Mouse (Mus musculus) lung, embryonic 14.5 days (tissue): ENCODE results near the gene Slc29a3. TPM values are rescaled to one million over a fixed set of nuclear protein-coding genes. Genes with fewer than 3 reads are reported as not detected.

Experiments
- ATAC-seq: fragments of 200-750 bp; cut with Nextera tagmentation; 2 replicates; pipeline ENCODE4 v1.8.0; 2017; ENCODE audit warnings: mild to moderate bottlenecking, moderate TSS enrichment, moderate library complexity; ENCODE audit not compliant: insufficient read depth
- DNase-seq: peaks from one replicate; pipeline ENCODE4 v3.0.0-alpha.2; 2015
- H3K27ac ChIP-seq: fragments of 300-500 bp; sonication (generic); 2 replicates; pipeline ENCODE4 v1.5.1; 2014; ENCODE audit warnings: low read depth, mild to moderate bottlenecking, moderate library complexity
- H3K27me3 ChIP-seq: fragments of 300-500 bp; sonication (generic); 2 replicates; pipeline ENCODE4 v1.6.1; 2014; ENCODE audit warnings: low read length, control low read depth; ENCODE audit not compliant: insufficient read depth
- H3K36me3 ChIP-seq: fragments of 300-500 bp; sonication (generic); 2 replicates; pipeline ENCODE4 v1.6.1; 2014; ENCODE audit warnings: control low read depth; ENCODE audit not compliant: insufficient read depth
- H3K4me1 ChIP-seq: fragments of 300-500 bp; sonication (generic); 2 replicates; pipeline ENCODE4 v1.6.1; 2014; ENCODE audit warnings: antibody characterized with exemption, control low read depth; ENCODE audit not compliant: insufficient read depth
- H3K4me2 ChIP-seq: fragments of 300-500 bp; sonication (generic); 2 replicates; pipeline ENCODE4 v1.6.1; 2014; ENCODE audit warnings: mild to moderate bottlenecking
- H3K4me3 ChIP-seq: fragments of 300-500 bp; sonication (generic); 2 replicates; pipeline ENCODE4 v1.5.1; 2014; ENCODE audit warnings: low read depth, low read length
- H3K9ac ChIP-seq: fragments of 300-500 bp; sonication (generic); 2 replicates; pipeline ENCODE4 v1.6.1; 2014
- H3K9me3 ChIP-seq: fragments of 300-500 bp; sonication (generic); 2 replicates; pipeline ENCODE4 v1.6.1; 2016; ENCODE audit warnings: low read depth, low read length, control low read depth
- CTCF ChIP-seq: IDR thresholded peaks from 2 replicates; pipeline ENCODE4 v1.5.1; 2016; ENCODE audit warnings: antibody characterized with exemption, low read depth
- WGBS: fragments of 180-500 bp; shearing (Covaris S2); extraction: QIAGEN DNeasy Blood & Tissue Kit; methylation state at CpG from one replicate; pipeline ENCODE4 v1.1.7; 2014; 5-methylcytosine and 5-hydroxymethylcytosine counted together
- polyA plus RNA-seq: library from polyadenylated mRNA; unstranded; fragments of >200 nt; fragmentation: Nextera tagmentation; extraction: Ambion mirVana; gene quantifications from 2 replicates; pipeline ENCODE4 v1.2.1, GENCODE M21; 2014

The Slc29a3 gene
- polyA plus RNA-seq, result 7.4 and 9.0 TPM in 2 replicates

DNA sequence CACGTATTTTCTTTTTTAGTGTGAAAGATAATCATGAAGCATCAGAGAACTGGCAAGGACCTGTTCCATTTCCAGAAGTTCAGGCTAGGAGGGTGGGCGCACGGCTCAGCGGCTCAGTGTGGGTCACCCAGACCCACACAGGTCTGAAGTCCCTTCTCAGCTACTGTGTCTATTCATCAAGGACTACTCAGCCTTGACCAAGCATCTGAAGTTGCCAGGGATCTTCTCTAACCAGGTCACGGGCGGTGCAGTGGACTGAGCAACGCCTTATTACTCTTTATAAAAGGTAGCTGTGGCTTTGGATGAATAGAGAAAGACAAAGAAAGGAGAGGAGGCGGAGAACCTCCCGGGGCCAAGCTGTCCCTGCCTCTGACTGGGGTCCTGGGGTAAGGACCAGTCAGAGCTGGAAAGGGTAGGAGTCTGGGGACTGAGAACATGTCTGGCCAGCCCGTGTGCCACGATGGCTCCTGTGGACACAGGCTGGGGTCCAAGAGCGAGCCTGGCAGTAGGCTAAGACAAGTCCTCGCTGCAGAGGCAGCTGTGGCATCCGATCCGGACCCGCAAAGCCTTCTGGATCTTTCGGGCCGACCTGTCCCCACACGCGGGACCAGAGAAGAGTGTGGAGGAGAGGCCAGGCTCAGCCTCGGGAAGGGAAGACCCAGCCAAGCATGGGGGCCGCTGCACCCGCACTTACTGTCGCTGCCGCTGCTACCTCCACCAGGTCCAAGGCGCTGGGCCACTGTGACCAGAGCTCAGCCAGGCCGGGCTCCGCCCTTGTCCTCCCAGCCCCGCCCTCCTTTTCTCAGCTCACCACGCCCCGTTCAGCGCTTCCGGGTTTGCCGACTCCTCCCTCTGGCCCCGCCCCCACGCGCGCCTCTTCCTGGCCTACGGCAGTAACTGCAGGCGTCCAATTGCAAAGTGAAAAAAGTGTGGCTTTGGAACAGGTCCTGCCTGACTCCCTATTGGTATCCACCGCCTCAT, at the start of gene Slc29a3:
TSS of gene Slc29a3 (minus strand) at position 755 of the 981 bp plus-strand sequence.
- H3K9ac ChIP-seq, result peak within 1 kb of the TSS; percentile 75
- DNase-seq, result peak; percentile 97
- peaks cover 6% of the 10 kb centered on the region; the same call in 1 of the 2 replicates for H3K4me1 ChIP-seq
- no peaks in the 10 kb centered on the region for H3K27me3 ChIP-seq
- ATAC-seq, result peak; percentile 94
- WGBS, result 10% methylated on average over 41 of the region's 41 CpGs
- no peaks in the 10 kb centered on the region for H3K9me3 ChIP-seq
- peak; percentile 66 for TF ChIP-seq CTCF
- peaks cover 5% of the 10 kb centered on the region; the same call in 1 of the 2 replicates for H3K36me3 ChIP-seq
- peak within 1 kb of the TSS; percentile 64 for H3K4me3 ChIP-seq
- peak within 1 kb of the TSS; percentile 63; the same call in 1 of the 2 replicates for H3K27ac ChIP-seq
- peak within 1 kb of the TSS; percentile 75 for H3K4me2 ChIP-seq

DNA sequence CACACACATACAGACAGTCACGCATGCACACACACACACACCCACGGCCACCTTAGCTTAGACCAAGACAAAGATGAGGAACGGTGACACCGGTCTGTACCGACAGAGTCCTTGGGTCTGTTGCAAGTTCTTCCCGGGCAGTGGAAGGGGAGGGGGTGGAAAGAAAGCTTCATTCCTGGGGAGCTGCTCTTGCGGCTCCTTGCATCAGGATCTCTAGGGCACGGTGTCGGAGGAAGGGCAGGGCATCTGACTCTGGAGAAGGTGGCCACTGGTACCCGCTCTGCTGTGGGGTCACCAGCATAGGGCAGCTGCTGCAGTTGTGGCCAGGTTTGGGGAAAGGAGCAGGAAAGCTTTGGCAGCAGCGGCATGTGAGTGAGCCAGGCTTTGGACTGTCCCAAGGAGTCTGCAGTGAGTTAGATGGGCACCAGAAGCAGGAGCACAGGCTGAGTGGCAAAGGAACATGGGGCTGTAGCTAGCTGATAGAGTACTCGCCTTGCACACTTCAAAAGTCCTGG, 49.4 kb upstream of the Slc29a3 start:
- 57% methylated on average over 12 of the region's 12 CpGs for WGBS
- H3K9ac ChIP-seq, result no peak overlapping the region
- H3K36me3 ChIP-seq, result no peaks in the 10 kb centered on the region
- H3K9me3 ChIP-seq, result no peaks in the 10 kb centered on the region
- H3K4me3 ChIP-seq, result no peak overlapping the region
- no peak overlapping the region for H3K27ac ChIP-seq
- peaks cover 33% of the 10 kb centered on the region for H3K4me1 ChIP-seq
- ATAC-seq (no peak), DNase-seq (no peak)
- no peaks in the 10 kb centered on the region for H3K27me3 ChIP-seq
- no peak for TF ChIP-seq CTCF
- no peak overlapping the region for H3K4me2 ChIP-seq

- peaks cover 33% of the 10 kb centered on the region for H3K4me1 ChIP-seq
- H3K9ac ChIP-seq, result no peak overlapping the region
Measured at GRCm38 (mm10) chr10:60801168-60801897, 48.7 kb upstream of the Slc29a3 start.

DNA sequence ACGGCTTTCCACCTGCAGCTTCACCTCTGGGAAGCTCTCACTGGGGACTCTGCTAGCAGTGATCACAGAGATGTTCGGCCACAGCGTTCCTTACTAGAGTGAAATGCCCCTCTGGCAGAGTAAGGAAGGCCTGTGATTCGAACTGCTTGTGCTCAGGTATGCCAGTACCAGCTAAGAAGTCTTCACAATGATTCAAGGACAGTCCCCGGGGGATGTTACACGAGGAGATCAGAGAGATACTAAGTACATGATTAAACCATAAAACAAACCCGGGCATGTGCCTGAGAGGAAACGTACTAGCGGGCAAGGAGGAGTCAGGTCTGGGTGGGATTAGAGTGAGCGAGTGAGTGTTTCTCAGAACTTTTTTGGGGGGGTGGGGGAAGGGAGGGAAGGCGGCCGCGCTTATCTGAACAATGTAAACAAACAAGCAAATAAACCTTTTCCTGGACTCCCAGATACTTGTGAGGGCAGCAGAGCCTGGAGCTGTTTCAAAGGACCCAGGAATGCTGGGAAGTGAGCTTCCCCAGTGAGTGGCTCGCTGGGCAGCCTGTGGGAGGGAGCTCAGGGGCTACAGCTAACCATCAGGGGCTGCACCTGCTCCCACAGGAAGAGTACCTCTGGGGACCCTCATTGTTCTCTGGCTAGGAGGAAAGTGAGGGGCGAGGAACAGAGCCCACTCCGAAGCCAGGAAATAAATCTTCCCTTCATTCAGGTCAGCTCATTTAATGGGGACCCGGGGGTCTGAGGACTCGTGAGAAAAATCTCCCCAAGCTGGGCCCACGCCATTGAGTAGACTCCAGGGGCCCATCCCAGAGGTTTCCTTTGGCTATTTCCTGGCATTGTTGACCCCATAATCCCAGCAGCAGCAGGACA, 47.9 kb upstream of the Slc29a3 start:
- DNase-seq (peak; percentile 42), ATAC-seq (no peak)
- 12% methylated on average over 19 of the region's 19 CpGs for WGBS
- no peak for TF ChIP-seq CTCF
- Histone ChIP-seq H3K36me3 (no peaks in the 10 kb centered on the region), H3K9ac (no peak overlapping the region; the same call in 1 of the 2 replicates), H3K4me2 (0 out of 2 replicates have a peak overlapping the region, but pooled peaks have one; percentile 15), H3K4me3 (no peak overlapping the region), H3K4me1 (peaks cover 26% of the 10 kb centered on the region), H3K27ac (no peak overlapping the region), H3K27me3 (no peaks in the 10 kb centered on the region), H3K9me3 (no peaks in the 10 kb centered on the region)

More at GRCm38 (mm10) chr10:60801168-60801897, 48.7 kb upstream of the Slc29a3 start:
- DNase-seq, result no peak
- 0 out of 2 replicates have a peak overlapping the region, but pooled peaks have one; percentile 15 for H3K4me2 ChIP-seq
- H3K36me3 ChIP-seq, result no peaks in the 10 kb centered on the region
- H3K4me3 ChIP-seq, result no peak overlapping the region
- no peaks in the 10 kb centered on the region for H3K27me3 ChIP-seq
- WGBS, result 35% methylated on average over 11 of the region's 11 CpGs
- H3K9me3 ChIP-seq, result no peaks in the 10 kb centered on the region
- ATAC-seq, result no peak
- TF ChIP-seq CTCF, result no peak
- H3K27ac ChIP-seq, result no peak overlapping the region

DNA sequence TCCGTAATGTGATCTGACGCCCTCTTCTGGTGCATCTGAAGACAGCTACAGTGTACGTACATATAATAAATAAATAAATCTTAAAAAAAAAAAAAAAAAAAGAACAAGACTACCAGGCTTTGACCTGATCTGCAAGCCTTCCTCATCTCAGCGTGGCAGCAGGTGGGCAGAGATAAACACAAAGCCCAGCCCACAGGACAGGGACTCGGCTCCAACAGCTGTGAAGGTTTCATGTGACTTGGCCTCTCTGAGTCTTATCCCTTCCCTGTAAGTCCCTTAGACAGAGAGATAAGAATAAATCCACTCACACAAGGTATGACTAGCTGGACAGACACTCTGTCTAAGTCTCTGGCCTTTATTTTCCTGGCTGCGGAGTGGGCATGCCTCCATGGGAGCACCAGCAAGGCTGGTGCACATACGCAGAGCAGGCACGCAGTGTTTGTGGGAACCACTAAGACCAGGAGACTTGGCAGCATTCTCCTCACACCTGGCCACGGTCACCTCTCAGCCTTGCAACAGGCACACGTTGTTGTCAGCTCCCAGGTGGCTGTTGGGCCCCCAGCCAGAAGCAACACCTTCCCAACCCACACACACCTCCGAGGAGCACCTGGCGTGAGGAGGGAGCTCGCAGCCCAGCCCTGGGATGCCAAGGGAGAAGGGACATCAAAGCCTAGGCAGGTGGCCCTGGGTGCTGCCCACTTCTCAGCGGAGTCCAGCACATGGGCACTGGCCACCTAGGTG, 45.3 kb upstream of the Slc29a3 start:
- TF ChIP-seq CTCF, result no peak
- Histone ChIP-seq H3K9ac (no peak overlapping the region), H3K9me3 (no peaks in the 10 kb centered on the region), H3K4me1 (peaks cover 19% of the 10 kb centered on the region), H3K4me2 (no peak overlapping the region), H3K27ac (no peak overlapping the region), H3K4me3 (no peak overlapping the region), H3K27me3 (no peaks in the 10 kb centered on the region), H3K36me3 (no peaks in the 10 kb centered on the region)
- ATAC-seq (no peak), DNase-seq (no peak)
- 63% methylated on average over 14 of the region's 14 CpGs for WGBS

- 79% methylated on average over 7 of the region's 7 CpGs for WGBS
- no peak for TF ChIP-seq CTCF
- no peak for ATAC-seq
- peaks cover 16% of the 10 kb centered on the region for H3K4me1 ChIP-seq
- no peaks in the 10 kb centered on the region for H3K36me3 ChIP-seq
- DNase-seq, result no peak
- H3K4me3 ChIP-seq, result no peak overlapping the region
- no peaks in the 10 kb centered on the region for H3K9me3 ChIP-seq
- no peak overlapping the region for H3K4me2 ChIP-seq
- H3K9ac ChIP-seq, result no peak overlapping the region
- no peak overlapping the region for H3K27ac ChIP-seq
- no peaks in the 10 kb centered on the region for H3K27me3 ChIP-seq
Measured at GRCm38 (mm10) chr10:60796474-60796873, 43.9 kb upstream of the Slc29a3 start.
